Mouse (Mus musculus) C2C12 (cell line): ENCODE data around the gene Npw.

Experiments used
- CEBPB ChIP-seq: IDR thresholded peaks from one replicate; pipeline ENCODE4 v1.6.1; 2011; ENCODE audit warnings: low read depth, mild to moderate bottlenecking, control low read depth, moderate library complexity
- CTCF ChIP-seq: IDR thresholded peaks from one replicate; pipeline ENCODE4 v1.5.1; 2011; ENCODE audit not compliant: control insufficient read depth, insufficient read depth, insufficient read length
- MYOG ChIP-seq: IDR thresholded peaks from one replicate; pipeline ENCODE4 v1.6.1; 2011; ENCODE audit not compliant: control insufficient read depth, insufficient read length; ENCODE audit errors: extremely low read depth
- USF1 ChIP-seq: IDR thresholded peaks from one replicate; pipeline ENCODE4 v1.6.1; 2011; ENCODE audit warnings: low read depth, mild to moderate bottlenecking, control low read depth, moderate library complexity

DNA sequence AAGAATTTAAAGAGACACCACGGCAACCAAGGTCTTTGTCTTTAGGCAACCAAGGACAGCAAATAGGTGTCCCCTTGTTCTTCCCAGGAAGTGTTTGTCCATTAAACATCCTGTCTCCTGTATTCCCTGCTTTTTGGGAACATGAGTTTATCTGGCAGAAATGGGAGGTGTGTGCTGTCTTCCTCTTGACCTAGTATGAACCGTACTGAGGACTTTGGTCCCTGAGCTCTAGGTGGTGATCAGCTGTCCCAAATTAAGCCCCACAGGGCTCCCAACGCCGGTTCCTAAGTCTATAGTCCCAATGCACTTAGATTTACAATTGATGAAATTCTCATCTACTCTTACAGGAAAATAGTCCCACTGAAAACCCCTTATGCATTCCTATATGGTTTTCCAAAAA, 7.5 kb downstream of the Npw start:
- TF ChIP-seq CEBPB (no peak), USF1 (no peak), CTCF (no peak), MYOG (no peak)
